ENCODE assay signal across 21 mouse cellular contexts in the genomic region with DNA sequence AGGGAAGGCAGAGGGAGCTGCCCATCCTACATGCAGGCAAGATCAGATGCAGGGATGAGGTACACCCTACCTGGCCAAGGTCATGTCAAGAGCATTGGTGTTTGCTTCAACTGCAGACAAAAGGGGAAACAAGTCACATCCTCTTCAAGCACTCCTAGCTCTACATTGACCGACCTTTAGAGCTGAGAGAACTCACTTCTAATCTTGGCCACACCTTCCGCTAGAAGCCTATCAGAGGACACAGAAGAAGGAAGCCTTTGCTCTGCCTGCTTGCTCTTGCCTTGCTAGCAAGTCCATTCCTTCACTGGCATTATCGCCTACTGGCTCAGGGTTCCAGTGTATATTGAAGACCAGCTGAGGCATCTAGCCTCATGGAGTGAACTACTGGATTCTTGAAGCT.
"Had no signal": no experiment of that assay in that cellular context is flagged by ENCODE, and none has a peak within 500 bp of the region (broad histone marks: within the 10 kb centered on the region; RNA-seq: fewer than 3 reads in every experiment).

No protein-coding gene starts in this region.

- H3K4me3 ChIP-seq: heart, embryonic 12.5 days; hindbrain, embryonic 13.5 days; hindbrain, embryonic 15.5 days; layer of hippocampus, adult 2 months; left cerebral cortex, adult 2 months; limb, embryonic 10.5 days; limb, embryonic 12.5 days; liver, embryonic 13.5 days had no signal

- H3K9me3 ChIP-seq: heart, embryonic 12.5 days; hindbrain, embryonic 13.5 days; hindbrain, embryonic 15.5 days; limb, embryonic 10.5 days; limb, embryonic 12.5 days; liver, embryonic 13.5 days had no signal

- H3K27ac ChIP-seq: hindbrain, embryonic 13.5 days; hindbrain, embryonic 15.5 days; hindbrain, postnatal 0 days; layer of hippocampus, adult 2 months; left cerebral cortex, adult 2 months; limb, embryonic 10.5 days; limb, embryonic 12.5 days; liver, embryonic 13.5 days had no signal

- H3K4me1 ChIP-seq: heart, embryonic 12.5 days; limb, embryonic 10.5 days; limb, embryonic 12.5 days; liver, embryonic 13.5 days had no signal

- H3K4me2 ChIP-seq: heart, embryonic 12.5 days; hindbrain, embryonic 13.5 days; hindbrain, embryonic 15.5 days; limb, embryonic 12.5 days; liver, embryonic 11.5 days; liver, embryonic 13.5 days had no signal

- DNase-seq: gastrocnemius, postnatal 14 days; gastrocnemius, postnatal 36 days; heart, adult 18-20 months; heart, postnatal 14 days; heart, postnatal 36 days; kidney, adult 18-20 months; kidney, adult 8-10 months; kidney, postnatal 10 days; kidney, postnatal 25 days; kidney, postnatal 4 days; liver; liver, embryonic 13.5 days had no signal

- H3K9ac ChIP-seq: heart, embryonic 12.5 days; hindbrain, embryonic 13.5 days; hindbrain, embryonic 15.5 days; limb, embryonic 12.5 days; liver, embryonic 13.5 days had no signal

- ATAC-seq: hindbrain, postnatal 0 days had no signal

- H3K27me3 ChIP-seq: heart, embryonic 12.5 days; hindbrain, embryonic 13.5 days; hindbrain, embryonic 15.5 days; limb, embryonic 12.5 days; liver, embryonic 13.5 days had no signal

- H3K36me3 ChIP-seq: heart, embryonic 12.5 days; hindbrain, embryonic 13.5 days; hindbrain, embryonic 15.5 days; limb, embryonic 10.5 days; limb, embryonic 12.5 days; liver, embryonic 13.5 days had no signal
